Mouse (Mus musculus) olfactory bulb, adult 2 months (tissue): Measurements from ENCODE around the gene Mcpt1.

ENCODE experiments used
- CTCF ChIP-seq: fragments of 200-500 bp; IDR thresholded peaks from 2 replicates; pipeline ENCODE4 v1.5.1; 2012; ENCODE audit warnings: low read depth, mild to moderate bottlenecking, low read length, moderate library complexity; ENCODE audit not compliant: insufficient read depth
- POLR2A ChIP-seq: fragments of 200-500 bp; IDR thresholded peaks from 2 replicates; pipeline ENCODE4 v1.6.1; 2012; ENCODE audit warnings: mild to moderate bottlenecking, low read depth, low read length, moderate library complexity; ENCODE audit not compliant: insufficient read depth

DNA sequence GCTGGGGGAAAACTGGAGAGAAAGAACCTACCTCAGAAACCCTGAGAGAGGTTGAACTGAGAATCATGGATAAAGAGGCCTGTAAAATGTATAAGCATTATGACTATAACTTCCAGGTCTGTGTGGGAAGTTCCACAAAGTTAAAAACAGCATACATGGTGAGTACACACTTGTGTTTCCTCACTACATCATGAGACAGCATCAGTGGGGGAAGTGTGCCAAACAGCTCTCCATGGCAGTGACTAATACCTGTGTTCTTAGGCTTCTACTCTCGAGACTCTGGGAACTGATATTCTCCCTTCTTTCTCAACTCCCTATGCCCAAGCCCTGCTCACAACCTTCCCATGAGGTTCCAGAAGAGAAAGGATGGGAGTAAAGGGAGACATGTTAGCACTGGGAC lies 1.7 kb downstream of the Mcpt1 start:
- no peak for TF ChIP-seq CTCF
- TF ChIP-seq POLR2A, result no peak
